Mouse (Mus musculus) stomach, postnatal 0 days (tissue): ENCODE results near the gene Rhno1.
A peak's percentile ranks its signal among the peaks of the same experiment; 100 is the strongest.

Experiments
- CTCF ChIP-seq: IDR thresholded peaks from 2 replicates; pipeline ENCODE4 v1.5.1; 2016; ENCODE audit warnings: antibody characterized with exemption, low read depth, mild to moderate bottlenecking, moderate library complexity
- EP300 ChIP-seq: optimal IDR thresholded peaks from 2 replicates; pipeline ENCODE3; 2016; ENCODE audit warnings: antibody characterized with exemption

DNA sequence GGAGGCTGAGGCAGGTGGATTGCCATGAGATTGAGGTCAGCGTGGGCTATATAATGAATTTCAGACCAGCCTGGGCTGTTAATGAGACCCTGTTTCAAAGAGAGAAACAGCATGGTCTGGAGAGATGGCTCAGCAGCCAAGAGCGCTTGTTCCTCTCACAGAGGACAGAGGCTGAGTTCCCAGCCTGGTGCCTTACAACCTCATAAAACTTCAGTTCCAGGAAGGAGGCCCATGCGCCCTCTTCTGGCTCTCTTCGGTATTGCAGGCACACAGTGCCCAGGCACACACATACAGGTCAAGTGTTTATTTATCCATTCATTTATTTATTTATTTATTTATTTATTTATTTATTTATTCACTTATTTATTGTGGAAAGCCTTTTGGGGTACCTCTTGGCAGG lies 54.4 kb downstream of the Rhno1 start:
- TF ChIP-seq EP300 (no peak), CTCF (peak; percentile 87)
